Mouse (Mus musculus) heart, embryonic 10.5 days (tissue): ENCODE results near the gene Ttc7b. TPM values are rescaled to one million over a fixed set of nuclear protein-coding genes. Genes with fewer than 3 reads are reported as not detected.

ENCODE experiments used
- DNase-seq: peaks from one replicate; pipeline ENCODE4 v3.0.0-alpha.2; 2017; ENCODE audit warnings: low spot score
- H3K27ac ChIP-seq: fragments of 300-500 bp; sonication (generic); 2 replicates; pipeline ENCODE4 v1.5.1; 2016; ENCODE audit warnings: mild to moderate bottlenecking
- H3K27me3 ChIP-seq: fragments of 300-500 bp; sonication (generic); 2 replicates; pipeline ENCODE4 v1.6.1; 2016; ENCODE audit warnings: mild to moderate bottlenecking; ENCODE audit not compliant: poor library complexity, insufficient read depth, severe bottlenecking
- H3K36me3 ChIP-seq: fragments of 300-500 bp; sonication (generic); 2 replicates; pipeline ENCODE4 v1.6.1; 2016; ENCODE audit warnings: mild to moderate bottlenecking, moderate library complexity
- H3K4me1 ChIP-seq: fragments of 300-500 bp; sonication (generic); 2 replicates; pipeline ENCODE4 v1.6.1; 2016; ENCODE audit warnings: mild to moderate bottlenecking
- H3K4me3 ChIP-seq: fragments of 300-500 bp; sonication (generic); 2 replicates; pipeline ENCODE4 v1.5.1; 2016; ENCODE audit warnings: mild to moderate bottlenecking, moderate library complexity
- H3K9me3 ChIP-seq: fragments of 300-500 bp; sonication (generic); 2 replicates; pipeline ENCODE4 v1.6.1; 2016; ENCODE audit warnings: mild to moderate bottlenecking, moderate library complexity
- WGBS: fragments of 180-500 bp; shearing (Covaris S2); methylation state at CpG from one replicate; pipeline ENCODE4 v1.1.7; 2016; 5-methylcytosine and 5-hydroxymethylcytosine counted together
- polyA plus RNA-seq: library from polyadenylated mRNA; unstranded; fragments of >200 nt; fragmentation: Nextera tagmentation; extraction: Ambion mirVana; gene quantifications from 2 replicates; pipeline ENCODE4 v1.2.1, GENCODE M21; 2016

Ttc7b gene
- polyA plus RNA-seq, 1 experiment from 2014 or later, result 5.9 TPM

DNA sequence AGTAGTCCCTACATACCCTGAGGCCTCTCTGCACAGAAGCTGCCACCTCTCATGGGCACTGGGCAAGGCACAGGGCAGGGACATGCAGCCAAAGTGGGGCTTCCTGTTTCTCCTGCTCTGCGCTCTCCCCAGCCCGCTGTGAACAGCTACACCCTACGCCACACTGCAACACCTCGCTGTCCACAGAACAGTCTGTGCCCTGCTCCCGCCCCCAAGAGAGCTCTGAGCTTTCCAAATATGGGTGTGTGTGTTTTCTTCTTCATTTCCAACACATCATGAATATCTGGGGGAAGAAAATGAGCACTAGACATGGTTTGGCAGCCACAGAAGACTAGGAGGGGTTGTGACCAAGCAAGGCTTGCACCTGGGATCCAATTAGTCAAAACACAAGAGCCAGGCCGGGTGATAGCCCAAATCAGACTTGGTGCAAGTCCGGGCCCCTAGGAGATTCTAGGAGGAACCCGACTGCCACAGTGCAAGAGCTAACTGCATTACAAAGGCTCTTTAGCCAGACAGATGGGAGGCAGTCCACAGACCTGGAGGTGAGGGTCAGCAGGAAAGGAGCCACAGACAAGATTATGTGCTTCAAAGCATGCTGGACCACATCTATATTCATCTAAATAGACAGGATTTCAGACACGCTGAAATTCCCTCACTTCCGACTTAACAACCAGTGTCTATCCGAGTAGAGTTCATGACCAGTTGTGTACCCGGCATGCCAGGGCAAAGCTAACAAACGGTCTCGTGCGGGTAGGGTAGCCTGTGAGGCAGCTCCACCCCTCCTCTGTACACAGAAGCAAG, 39.8 kb downstream of the Ttc7b start:
- DNase-seq, result no peak
- WGBS, result 85% methylated on average over 15 of the region's 15 CpGs

DNA sequence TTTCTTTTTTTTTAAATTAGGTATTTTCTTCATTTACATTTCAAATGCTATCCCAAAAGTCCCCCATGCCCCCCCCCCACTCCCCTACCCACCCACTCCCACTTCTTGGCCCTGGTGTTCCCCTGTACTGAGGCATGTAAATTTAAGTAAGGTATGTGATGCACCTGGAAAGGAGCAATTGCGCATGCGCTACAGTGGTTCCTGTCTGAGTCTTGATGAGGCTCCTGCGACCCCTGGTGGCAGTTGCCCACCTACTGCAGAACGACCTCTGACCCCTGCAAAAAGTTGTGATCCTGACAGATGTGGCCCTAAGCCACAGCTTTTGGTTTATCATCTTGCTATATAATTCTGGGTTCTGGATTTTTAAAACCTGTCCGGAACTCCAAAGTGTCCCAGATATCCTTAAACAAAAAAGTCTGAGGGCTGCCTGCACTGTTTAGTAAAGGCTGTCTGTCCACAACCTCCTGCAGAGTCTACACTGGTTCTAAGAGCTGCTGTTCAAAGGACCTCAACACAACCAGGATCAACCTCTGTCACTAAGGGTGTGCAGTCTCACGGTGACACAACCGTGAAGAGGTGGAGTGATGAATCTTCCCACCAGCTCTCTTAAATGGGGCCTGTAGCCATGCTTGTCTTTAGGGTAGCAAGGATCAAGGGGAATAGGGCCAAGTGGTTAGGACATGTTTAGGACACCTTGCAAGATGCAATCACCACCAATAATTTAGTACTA, 40.6 kb downstream of the Ttc7b start:
- Histone ChIP-seq H3K4me1 (peaks cover 29% of the 10 kb centered on the region), H3K9me3 (no peaks in the 10 kb centered on the region), H3K4me3 (no peak overlapping the region), H3K27ac (no peak overlapping the region), H3K36me3 (0 out of 2 replicates have a peak, but pooled peaks cover 9% of the 10 kb centered on the region), H3K27me3 (no peaks in the 10 kb centered on the region)
- WGBS, result 23% methylated on average over 7 of the region's 7 CpGs
- peak; percentile 87 for DNase-seq

More for the DNA sequence above, 39.8 kb downstream of the Ttc7b start:
- Histone ChIP-seq H3K4me3 (no peak overlapping the region), H3K27ac (no peak overlapping the region), H3K9me3 (no peaks in the 10 kb centered on the region), H3K4me1 (peaks cover 29% of the 10 kb centered on the region), H3K36me3 (peaks cover 11% of the 10 kb centered on the region; the same call in 1 of the 2 replicates), H3K27me3 (no peaks in the 10 kb centered on the region)

DNA sequence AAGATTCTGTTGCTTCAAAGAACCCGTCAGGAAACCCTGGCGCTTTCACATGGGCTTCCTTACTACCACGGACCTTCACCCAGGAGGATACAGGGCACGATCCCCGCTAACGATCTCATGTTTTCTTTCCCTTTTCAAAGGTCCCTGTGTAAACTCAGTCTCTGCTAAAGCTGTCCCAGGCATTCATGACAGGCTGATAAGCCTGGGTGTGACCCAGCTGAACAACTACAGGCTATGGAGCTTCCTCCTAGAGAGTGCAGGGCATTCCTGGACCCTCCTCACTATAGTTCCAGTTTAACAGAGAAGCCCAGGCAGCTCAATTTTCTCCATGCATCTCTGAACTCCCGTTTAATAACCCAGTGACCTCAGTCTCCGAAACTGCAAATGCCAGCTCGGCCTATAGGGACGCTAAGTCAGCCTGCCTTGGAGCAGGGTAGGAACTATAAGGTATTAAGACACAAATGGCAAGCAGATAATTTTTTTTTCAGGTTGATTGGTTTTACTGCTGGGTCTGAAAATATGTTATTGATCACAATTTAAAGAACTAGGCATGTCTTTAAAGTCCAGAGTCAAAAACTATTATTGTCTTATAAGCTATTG, 41.3 kb downstream of the Ttc7b start:
- no peak for DNase-seq
- no peaks in the 10 kb centered on the region for H3K27me3 ChIP-seq
- H3K9me3 ChIP-seq, result no peaks in the 10 kb centered on the region
- 0 out of 2 replicates have a peak, but pooled peaks cover 9% of the 10 kb centered on the region for H3K36me3 ChIP-seq
- 45% methylated on average over 10 of the region's 10 CpGs for WGBS
- peak overlapping the region; percentile 47; the same call in 1 of the 2 replicates for H3K27ac ChIP-seq
- H3K4me1 ChIP-seq, result peaks cover 29% of the 10 kb centered on the region
- H3K4me3 ChIP-seq, result no peak overlapping the region

DNA sequence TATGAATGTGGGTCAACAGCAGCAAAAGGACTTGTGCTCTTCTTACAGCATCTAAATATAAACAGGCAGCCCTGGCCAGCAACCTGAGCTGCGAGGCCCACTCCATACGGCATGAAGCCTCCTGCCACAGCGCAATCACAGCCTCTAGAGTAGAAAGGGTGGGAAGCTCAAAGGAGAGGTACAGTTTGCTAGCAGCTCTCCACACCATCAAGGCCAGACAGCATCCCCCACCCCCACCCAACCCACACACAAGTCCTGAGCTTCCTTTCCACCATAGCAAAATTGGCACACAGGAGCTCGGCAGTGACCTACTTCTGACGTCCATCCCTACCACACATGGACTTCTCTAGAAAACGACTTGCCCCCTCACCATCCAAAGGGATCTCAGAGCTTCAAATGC, 42.0 kb downstream of the Ttc7b start:
- WGBS, result 80% methylated on average over 6 of the region's 6 CpGs
- H3K4me3 ChIP-seq, result no peak overlapping the region
- H3K9me3 ChIP-seq, result no peaks in the 10 kb centered on the region
- H3K27ac ChIP-seq, result peak overlapping the region; percentile 47
- DNase-seq, result no peak
- H3K27me3 ChIP-seq, result no peaks in the 10 kb centered on the region
- peaks cover 29% of the 10 kb centered on the region for H3K4me1 ChIP-seq
- 0 out of 2 replicates have a peak, but pooled peaks cover 9% of the 10 kb centered on the region for H3K36me3 ChIP-seq

DNA sequence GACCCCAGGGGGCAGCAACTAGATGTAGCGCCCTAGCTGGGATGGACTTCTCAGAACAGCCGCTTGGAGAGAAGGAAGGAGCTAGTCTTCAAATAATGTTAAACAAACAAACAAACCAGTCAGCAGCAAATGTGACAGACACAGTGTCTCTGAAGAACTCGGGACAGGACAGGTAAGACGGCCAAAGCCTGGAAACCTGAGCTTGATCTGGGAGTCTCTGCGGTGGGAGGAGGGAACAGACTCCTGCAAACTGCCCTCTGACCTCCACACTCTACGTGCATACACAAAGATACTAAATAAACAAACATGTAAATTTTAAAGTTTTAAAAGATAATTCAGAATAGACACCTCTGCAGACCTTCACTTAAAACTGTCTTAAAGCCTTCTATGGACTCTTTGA, 42.5 kb downstream of the Ttc7b start:
- H3K4me1 ChIP-seq, result peaks cover 29% of the 10 kb centered on the region
- no peak overlapping the region for H3K4me3 ChIP-seq
- no peaks in the 10 kb centered on the region for H3K27me3 ChIP-seq
- 76% methylated on average over 6 of the region's 6 CpGs for WGBS
- DNase-seq, result no peak
- 0 out of 2 replicates have a peak, but pooled peaks cover 11% of the 10 kb centered on the region for H3K36me3 ChIP-seq
- no peaks in the 10 kb centered on the region for H3K9me3 ChIP-seq
- no peak overlapping the region for H3K27ac ChIP-seq

DNA sequence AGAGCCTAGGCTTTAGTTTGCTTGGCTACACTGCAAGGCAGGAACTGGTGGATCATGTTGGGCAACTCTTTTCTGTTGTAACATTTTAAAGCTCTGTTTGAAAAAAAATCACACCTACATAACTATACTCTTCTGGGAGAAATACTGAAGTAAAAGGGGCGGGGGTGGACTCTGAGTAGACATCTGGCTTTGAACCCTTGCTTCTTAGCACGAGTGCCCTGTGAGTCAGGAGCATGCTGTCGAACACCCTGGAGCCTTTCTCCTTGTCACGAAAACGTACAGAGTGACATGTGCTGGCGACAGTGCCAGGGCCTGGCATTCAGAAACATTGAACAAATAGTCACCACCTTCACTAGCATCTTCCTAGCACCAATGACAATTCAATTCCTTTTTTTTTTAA, 43.2 kb downstream of the Ttc7b start:
- Histone ChIP-seq H3K4me3 (no peak overlapping the region), H3K4me1 (peaks cover 24% of the 10 kb centered on the region), H3K27ac (no peak overlapping the region), H3K9me3 (no peaks in the 10 kb centered on the region), H3K27me3 (no peaks in the 10 kb centered on the region), H3K36me3 (0 out of 2 replicates have a peak, but pooled peaks cover 14% of the 10 kb centered on the region)
- DNase-seq, result no peak
- 82% methylated on average over 6 of the region's 6 CpGs for WGBS

DNA sequence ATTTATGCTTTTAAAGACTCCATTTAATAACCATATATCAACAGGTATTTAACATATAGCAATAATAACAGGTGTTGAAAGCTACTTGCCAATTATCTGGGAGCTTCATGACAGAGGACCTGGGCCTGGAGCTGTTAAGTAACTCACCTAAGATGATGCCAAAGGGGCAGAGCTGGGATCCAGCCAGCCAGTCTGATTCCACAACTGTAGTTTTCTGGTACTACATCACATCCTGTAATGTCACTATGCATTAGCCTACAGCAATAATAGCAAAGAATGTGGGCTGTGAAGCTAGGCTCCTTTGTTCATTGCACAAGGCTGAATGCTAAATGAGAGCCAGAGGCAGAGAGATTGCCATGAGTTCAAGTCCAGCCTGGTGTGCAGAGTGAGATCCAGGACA, 44.3 kb downstream of the Ttc7b start:
- H3K27ac ChIP-seq, result no peak overlapping the region
- H3K27me3 ChIP-seq, result no peaks in the 10 kb centered on the region
- peaks cover 21% of the 10 kb centered on the region for H3K4me1 ChIP-seq
- no peak for DNase-seq
- H3K9me3 ChIP-seq, result no peaks in the 10 kb centered on the region
- H3K36me3 ChIP-seq, result 0 out of 2 replicates have a peak, but pooled peaks cover 8% of the 10 kb centered on the region
- H3K4me3 ChIP-seq, result no peak overlapping the region

DNA sequence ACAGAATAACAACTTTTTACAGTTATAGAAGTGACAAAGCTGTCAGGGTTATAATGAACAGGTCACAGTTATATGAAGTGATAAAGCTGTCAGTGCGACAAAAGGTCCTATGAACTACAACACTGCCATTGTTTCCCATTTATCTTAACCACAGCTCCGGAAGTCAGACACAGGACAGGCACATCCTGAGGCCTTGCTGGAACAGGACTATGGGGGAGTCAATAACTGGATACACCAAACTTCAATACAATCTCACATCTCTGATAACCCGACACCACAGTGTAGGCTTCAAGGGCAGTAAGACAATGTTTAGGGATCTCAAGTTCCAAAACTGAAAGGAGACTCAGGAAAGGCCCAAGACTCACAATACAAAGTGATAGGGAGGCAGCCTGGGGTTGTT, 45.1 kb downstream of the Ttc7b start:
- H3K36me3 ChIP-seq, result 0 out of 2 replicates have a peak, but pooled peaks cover 8% of the 10 kb centered on the region
- peaks cover 19% of the 10 kb centered on the region for H3K4me1 ChIP-seq
- H3K27me3 ChIP-seq, result no peaks in the 10 kb centered on the region
- no peaks in the 10 kb centered on the region for H3K9me3 ChIP-seq
- no peak for DNase-seq
- WGBS, result 59% methylated on average over 3 of the region's 3 CpGs
- no peak overlapping the region for H3K27ac ChIP-seq
- H3K4me3 ChIP-seq, result no peak overlapping the region

DNA sequence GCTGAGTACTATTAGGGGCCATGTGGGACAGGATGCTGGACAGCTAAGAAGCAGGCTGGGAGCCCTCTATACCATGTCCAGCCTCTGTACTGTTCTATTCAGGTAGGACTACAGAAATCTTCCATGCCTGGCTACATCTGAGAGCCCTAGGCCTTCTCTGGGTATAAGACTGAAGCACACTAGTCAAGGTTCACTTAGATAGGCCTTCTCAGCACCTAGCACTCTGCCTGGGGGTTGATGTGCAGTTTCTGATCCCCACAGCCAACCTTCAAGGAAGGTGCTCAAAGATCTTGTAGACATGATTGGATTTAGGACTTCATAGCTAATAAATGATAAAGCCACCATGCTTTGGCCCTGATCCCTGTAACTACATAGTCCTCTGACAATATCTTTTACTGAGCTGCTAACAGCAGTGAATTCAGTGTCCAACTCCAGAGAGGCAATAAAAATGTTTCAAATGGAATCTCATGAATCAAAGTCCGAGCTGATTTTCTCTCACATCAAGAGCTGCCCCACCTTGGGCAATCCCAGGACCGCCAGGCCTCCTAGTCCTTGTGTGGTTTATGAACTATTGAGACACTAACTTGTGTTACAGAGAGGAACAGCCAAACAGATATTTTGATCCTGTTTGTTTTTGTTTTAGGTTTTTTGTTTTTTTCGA, 45.8 kb downstream of the Ttc7b start:
- 82% methylated on average over 3 of the region's 3 CpGs for WGBS
- Histone ChIP-seq H3K4me1 (peaks cover 13% of the 10 kb centered on the region), H3K27ac (no peak overlapping the region), H3K4me3 (no peak overlapping the region), H3K27me3 (no peaks in the 10 kb centered on the region), H3K36me3 (0 out of 2 replicates have a peak, but pooled peaks cover 8% of the 10 kb centered on the region), H3K9me3 (no peaks in the 10 kb centered on the region)
- DNase-seq, result no peak

DNA sequence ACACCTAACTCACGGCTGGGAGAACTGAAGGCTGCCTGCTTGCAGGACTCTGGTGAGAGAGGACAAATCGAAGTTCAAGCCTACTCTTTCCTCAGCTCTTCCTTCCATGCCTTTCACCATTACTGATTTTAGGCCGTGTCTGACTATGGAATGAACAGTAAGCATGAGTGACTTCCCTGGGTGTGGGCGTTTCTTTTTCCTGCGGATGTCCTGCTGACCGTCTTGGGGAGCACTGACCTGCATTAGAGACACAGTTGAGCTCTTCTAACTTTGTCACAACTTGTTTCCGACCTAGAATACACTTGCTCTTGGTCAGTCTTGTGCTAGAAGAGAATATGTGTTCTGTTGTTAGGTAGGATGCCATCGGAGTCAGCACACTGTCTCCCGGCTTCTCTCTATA, 50.3 kb downstream of the Ttc7b start:
- Histone ChIP-seq H3K27ac (no peak overlapping the region), H3K4me3 (no peak overlapping the region)
- WGBS, result 76% methylated on average over 9 of the region's 9 CpGs

DNA sequence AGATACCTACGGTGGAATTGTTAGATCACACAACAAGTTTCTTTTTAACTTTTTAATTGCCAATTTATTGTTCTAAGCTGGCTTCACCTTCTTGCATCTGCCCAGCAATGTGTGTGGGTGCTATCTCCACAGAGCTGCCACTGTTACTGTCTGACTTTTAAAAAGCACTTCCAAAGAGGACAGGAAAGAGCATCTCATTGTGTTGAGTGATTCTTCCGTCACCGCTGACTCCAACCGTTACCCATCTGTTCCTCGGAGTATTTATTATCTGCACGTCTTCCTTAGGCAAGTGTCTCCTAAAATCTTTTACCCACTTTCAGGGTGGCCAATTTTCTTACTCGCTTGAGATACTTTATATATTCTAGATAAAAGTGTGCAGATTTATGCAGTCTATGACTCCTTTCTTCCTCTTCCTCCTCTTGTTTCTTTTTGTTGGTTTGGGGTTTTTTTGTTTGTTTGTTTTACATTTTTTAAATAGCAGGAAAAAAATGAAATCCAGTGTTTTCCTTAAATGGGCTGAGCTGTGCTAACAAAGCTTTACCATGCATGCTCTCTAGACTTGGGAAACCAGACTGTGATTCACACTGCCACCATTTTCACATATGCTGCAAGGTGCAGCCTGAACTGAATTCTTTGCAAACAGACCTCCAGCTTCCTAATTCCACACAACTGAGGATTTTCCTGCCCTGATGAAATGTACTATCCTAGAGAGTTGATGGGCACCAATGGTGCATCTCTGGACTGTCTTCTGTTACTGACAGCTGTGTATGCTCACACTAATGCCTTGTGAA, 50.9 kb downstream of the Ttc7b start:
- Histone ChIP-seq H3K9me3 (no peaks in the 10 kb centered on the region), H3K4me3 (no peak overlapping the region), H3K4me1 (peaks cover 4% of the 10 kb centered on the region), H3K36me3 (peaks cover 17% of the 10 kb centered on the region; the same call in 1 of the 2 replicates), H3K27me3 (no peaks in the 10 kb centered on the region), H3K27ac (no peak overlapping the region)
- WGBS, result 77% methylated on average over 7 of the region's 7 CpGs
- no peak for DNase-seq

More for the DNA sequence above, 50.3 kb downstream of the Ttc7b start:
- Histone ChIP-seq H3K9me3 (no peaks in the 10 kb centered on the region), H3K36me3 (peaks cover 15% of the 10 kb centered on the region; the same call in 1 of the 2 replicates), H3K27me3 (no peaks in the 10 kb centered on the region), H3K4me1 (peaks cover 4% of the 10 kb centered on the region)
- DNase-seq, result no peak
